Mouse (Mus musculus): ENCODE measurements around the gene Ilf2. TPM values are rescaled to one million over a fixed set of nuclear protein-coding genes. Genes with fewer than 3 reads are reported as not detected.
A peak's percentile ranks its signal among the peaks of the same experiment; 100 is the strongest.

The Ilf2 gene
- polyA plus RNA-seq (2012; rRNA removed), result 98.7 and 107 TPM in 2 replicates

DNA sequence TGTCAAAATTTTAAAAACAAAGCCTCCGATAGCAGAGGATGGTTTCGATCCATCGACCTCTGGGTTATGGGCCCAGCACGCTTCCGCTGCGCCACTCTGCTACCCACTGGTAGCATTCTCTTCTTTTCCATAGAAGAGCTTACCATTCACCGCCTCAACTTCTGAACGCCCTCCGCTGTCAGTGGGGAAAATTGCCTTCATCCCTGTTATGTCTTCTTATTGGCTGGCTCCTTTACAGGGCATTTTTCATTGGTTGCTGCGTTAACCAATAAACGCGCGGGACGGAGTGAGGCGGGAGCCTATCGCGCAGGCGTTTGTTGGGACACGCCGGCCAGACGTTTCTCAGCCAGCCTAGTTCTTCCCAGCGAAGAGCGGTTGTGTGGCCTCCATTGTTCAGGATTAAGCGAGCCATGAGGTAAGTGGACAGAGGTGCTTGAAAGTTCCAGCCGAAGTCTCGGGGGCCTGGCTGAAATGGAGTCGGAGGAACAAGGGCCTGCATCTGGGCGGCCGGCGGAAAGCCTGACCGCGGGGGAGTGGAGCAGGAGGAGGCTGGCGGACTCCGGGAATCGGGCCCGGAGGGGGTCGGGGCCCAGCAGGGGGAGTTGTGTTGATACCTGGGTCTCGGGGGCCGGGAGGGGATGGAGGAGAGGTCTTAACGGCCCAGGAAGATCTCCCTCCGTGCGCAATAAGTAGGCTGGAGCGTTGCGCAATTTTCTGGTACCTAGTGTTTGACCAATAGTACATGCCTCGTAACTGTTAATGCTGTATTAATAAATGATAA is at the start of gene Ilf2:
Gene Ilf2 (plus strand): TSS at position 296 of the 781 bp plus-strand sequence.
- peak; percentile 96 to 98 for DNase-seq
- no peaks in the 10 kb centered on the region for H3K27me3 ChIP-seq (ENCODE audit: control insufficient read depth, insufficient read depth, low read length)
- WGBS, result under 1% methylated on average over 45 of the region's 45 CpGs
- TF ChIP-seq POLR2A (IDR thresholded peaks at IDR 0.05; ENCODE audit: borderline replicate concordance, insufficient read depth, low read length) (peak; percentile 89; the same call in 1 of the 2 replicates), CTCF (IDR thresholded peaks at IDR 0.05; ENCODE audit: borderline replicate concordance, insufficient read depth, low read depth, low read length) (peak; percentile 44; the same call in 1 of the 2 replicates)
- H3K27ac ChIP-seq (ENCODE audit: insufficient read depth, low read length), result peak within 1 kb of the TSS; percentile 36; the same call in 1 of the 2 replicates
- no peaks in the 10 kb centered on the region; the same call in 1 of the 2 replicates for H3K4me1 ChIP-seq (ENCODE audit: control insufficient read depth, insufficient read depth, low read length)
- peak within 1 kb of the TSS; percentile 78 for H3K4me3 ChIP-seq (replicated peaks; ENCODE audit: insufficient read depth, low read depth, low read length)

DNA sequence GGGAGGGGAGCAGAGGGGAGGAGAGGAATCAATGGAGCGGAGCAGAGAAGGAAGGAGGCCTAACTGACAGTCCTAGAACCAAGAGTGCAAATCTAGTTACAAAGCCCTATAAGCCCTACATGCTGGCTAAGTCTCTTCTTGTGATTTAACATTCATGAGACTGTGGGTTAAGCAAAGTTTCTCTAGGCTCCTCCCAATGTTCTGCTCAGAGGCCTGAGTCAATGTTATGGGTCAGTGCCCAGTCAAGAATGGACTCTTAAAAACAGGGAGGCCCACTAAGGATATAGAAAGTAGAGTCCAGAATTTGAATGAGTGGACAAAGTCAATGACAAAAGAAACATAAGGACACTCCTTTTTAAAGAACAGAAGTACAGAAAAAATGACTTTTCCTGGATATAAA is 48.4 kb upstream of the Ilf2 start:
- 67% methylated on average over 1 of the region's 1 CpGs for WGBS
- Histone ChIP-seq H3K27ac (ENCODE audit: insufficient read depth, low read length) (no peak overlapping the region), H3K4me3 (replicated peaks; ENCODE audit: insufficient read depth, low read depth, low read length) (no peak overlapping the region), H3K4me1 (ENCODE audit: control insufficient read depth, insufficient read depth, low read length) (peaks cover 6% of the 10 kb centered on the region; the same call in 1 of the 2 replicates), H3K27me3 (ENCODE audit: control insufficient read depth, insufficient read depth, low read length) (no peaks in the 10 kb centered on the region)
- DNase-seq, result no peak
- TF ChIP-seq CTCF (IDR thresholded peaks at IDR 0.05; ENCODE audit: borderline replicate concordance, insufficient read depth, low read depth, low read length) (no peak), POLR2A (IDR thresholded peaks at IDR 0.05; ENCODE audit: borderline replicate concordance, insufficient read depth, low read length) (no peak)

DNA sequence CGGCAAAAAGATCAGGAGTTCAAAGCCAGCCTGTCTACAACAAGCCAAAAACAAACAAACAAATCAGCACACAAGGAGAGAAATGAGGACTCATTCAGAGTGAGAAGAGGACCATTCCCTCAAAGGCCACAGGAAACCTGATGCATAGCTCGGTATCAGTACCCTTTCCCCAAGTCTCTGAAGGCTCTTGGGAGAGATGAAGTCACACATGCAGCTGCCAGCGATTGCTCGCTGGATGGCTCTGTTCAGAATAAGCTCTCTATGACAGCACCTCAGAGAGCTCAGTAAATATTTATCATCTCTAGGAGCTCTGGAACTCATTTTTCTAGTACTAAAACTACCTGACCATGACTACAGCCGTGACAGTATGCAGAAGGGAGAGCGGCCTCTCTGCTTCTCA is 47.7 kb upstream of the Ilf2 start:
- no peak for TF ChIP-seq CTCF (IDR thresholded peaks at IDR 0.05; ENCODE audit: borderline replicate concordance, insufficient read depth, low read depth, low read length)
- TF ChIP-seq POLR2A (IDR thresholded peaks at IDR 0.05; ENCODE audit: borderline replicate concordance, insufficient read depth, low read length), result no peak
- Histone ChIP-seq H3K27ac (ENCODE audit: insufficient read depth, low read length) (no peak overlapping the region), H3K4me1 (ENCODE audit: control insufficient read depth, insufficient read depth, low read length) (peaks cover 6% of the 10 kb centered on the region; the same call in 1 of the 2 replicates), H3K27me3 (ENCODE audit: control insufficient read depth, insufficient read depth, low read length) (no peaks in the 10 kb centered on the region), H3K4me3 (replicated peaks; ENCODE audit: insufficient read depth, low read depth, low read length) (no peak overlapping the region)
- 84% methylated on average over 6 of the region's 6 CpGs for WGBS
- DNase-seq, result no peak

DNA sequence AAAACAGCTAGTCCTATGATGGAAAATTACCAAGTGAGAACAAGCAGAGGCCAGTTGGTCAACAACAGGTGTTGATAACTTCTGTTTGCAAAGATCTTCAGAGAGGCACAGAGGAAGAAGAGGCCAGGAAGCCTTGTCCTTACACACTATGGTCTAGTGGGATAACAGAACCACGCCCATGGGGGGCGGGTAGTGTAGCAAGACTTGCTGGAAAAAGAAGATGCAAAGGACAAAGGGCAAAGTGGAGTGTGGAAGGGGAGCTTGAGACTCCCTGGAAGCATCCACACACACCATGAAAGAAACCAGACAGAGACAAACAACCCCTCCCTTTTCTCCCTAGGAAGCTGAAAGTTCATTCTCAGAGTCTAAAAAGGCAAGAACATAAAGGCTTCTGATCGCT is 46.4 kb upstream of the Ilf2 start:
- H3K27ac ChIP-seq (ENCODE audit: insufficient read depth, low read length), result no peak overlapping the region
- WGBS, result 77% methylated on average over 3 of the region's 3 CpGs
- peaks cover 6% of the 10 kb centered on the region; the same call in 1 of the 2 replicates for H3K4me1 ChIP-seq (ENCODE audit: control insufficient read depth, insufficient read depth, low read length)
- no peak overlapping the region for H3K4me3 ChIP-seq (replicated peaks; ENCODE audit: insufficient read depth, low read depth, low read length)
- TF ChIP-seq POLR2A (IDR thresholded peaks at IDR 0.05; ENCODE audit: borderline replicate concordance, insufficient read depth, low read length), result no peak
- TF ChIP-seq CTCF (IDR thresholded peaks at IDR 0.05; ENCODE audit: borderline replicate concordance, insufficient read depth, low read depth, low read length), result no peak
- H3K27me3 ChIP-seq (ENCODE audit: control insufficient read depth, insufficient read depth, low read length), result no peaks in the 10 kb centered on the region
- no peak for DNase-seq

DNA sequence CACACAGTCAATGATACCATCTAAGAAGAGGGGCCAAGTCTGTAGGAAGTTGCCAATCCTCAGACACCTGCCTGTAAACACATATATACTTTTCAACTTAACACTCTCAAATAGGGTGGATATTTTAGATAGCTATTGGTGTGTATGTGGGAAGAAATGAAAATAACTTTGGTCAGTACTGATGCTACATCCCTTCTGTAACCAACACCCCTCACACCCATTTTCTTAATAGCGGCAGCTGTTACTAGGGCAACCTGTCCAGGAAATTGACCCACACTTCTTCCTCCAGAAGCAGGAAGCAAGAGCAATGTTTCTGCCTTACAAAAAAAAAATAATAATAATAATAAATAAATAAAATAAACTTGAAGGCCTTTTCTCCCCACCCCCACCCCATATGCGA is 43.6 kb upstream of the Ilf2 start:
- Histone ChIP-seq H3K27ac (ENCODE audit: insufficient read depth, low read length) (no peak overlapping the region), H3K4me1 (ENCODE audit: control insufficient read depth, insufficient read depth, low read length) (peaks cover 6% of the 10 kb centered on the region; the same call in 1 of the 2 replicates), H3K4me3 (replicated peaks; ENCODE audit: insufficient read depth, low read depth, low read length) (peak overlapping the region; percentile 91), H3K27me3 (ENCODE audit: control insufficient read depth, insufficient read depth, low read length) (no peaks in the 10 kb centered on the region)
- DNase-seq, result no peak
- 11% methylated on average over 2 of the region's 2 CpGs for WGBS
- TF ChIP-seq POLR2A (IDR thresholded peaks at IDR 0.05; ENCODE audit: borderline replicate concordance, insufficient read depth, low read length), result no peak
- no peak for TF ChIP-seq CTCF (IDR thresholded peaks at IDR 0.05; ENCODE audit: borderline replicate concordance, insufficient read depth, low read depth, low read length)

DNA sequence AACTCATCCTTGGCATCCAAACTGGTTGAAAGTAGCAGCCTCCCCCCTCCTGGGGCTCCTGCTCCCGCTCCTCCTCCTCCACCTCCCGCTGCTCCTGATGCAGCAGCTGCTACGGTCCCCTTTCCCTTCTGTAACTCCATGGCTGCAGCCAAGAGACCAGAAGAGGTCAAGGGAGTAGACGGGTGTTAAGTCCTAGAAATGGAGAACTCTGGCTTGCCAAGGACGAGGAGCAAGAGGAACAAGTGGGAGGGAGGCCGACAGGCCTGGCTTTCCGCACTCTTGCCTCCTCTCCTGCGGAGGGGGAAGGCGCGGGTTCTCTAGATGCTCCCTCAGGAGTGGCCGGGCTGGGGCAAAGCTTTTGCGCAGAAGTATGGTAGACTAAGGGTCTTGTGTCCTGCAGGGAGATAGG is 43.1 kb upstream of the Ilf2 start:
- Histone ChIP-seq H3K4me3 (replicated peaks; ENCODE audit: insufficient read depth, low read depth, low read length) (peak overlapping the region; percentile 91), H3K27me3 (ENCODE audit: control insufficient read depth, insufficient read depth, low read length) (no peaks in the 10 kb centered on the region), H3K4me1 (ENCODE audit: control insufficient read depth, insufficient read depth, low read length) (peaks cover 6% of the 10 kb centered on the region; the same call in 1 of the 2 replicates), H3K27ac (ENCODE audit: insufficient read depth, low read length) (peak overlapping the region; percentile 93)
- TF ChIP-seq POLR2A (IDR thresholded peaks at IDR 0.05; ENCODE audit: borderline replicate concordance, insufficient read depth, low read length) (no peak), CTCF (IDR thresholded peaks at IDR 0.05; ENCODE audit: borderline replicate concordance, insufficient read depth, low read depth, low read length) (no peak)
- WGBS, result 1% methylated on average over 12 of the region's 12 CpGs
- DNase-seq, result no peak

DNA sequence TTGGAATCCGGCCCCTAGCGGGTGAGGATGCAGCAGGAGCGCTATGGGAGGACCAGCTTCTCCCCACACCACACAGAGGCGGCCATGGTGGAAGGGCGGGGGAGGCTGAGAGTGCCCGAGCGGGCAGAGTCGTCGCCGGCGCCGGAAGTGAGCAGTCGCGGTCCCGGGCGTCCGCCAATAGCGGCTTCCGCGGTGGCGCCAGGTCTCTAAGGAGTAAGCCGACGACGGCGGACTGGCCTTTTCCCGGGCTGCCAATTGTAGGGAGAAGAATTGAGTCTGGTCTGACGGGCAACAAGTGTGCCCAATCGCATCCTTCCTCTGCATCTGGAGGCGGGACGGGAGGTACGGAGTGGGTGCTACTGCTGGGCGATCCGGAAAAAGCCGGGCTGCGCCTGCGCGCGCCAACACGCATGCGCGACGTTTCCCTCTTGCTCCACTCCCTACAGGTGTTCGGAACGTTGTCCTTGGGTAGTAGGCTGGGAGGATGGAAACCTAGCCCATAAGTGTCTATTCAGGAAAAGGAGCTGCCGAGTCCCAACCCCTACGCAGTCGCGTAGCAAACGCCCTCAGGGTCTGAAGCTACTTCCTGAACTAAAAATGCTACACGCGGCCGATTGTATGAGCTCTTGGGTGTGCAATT is 42.4 kb upstream of the Ilf2 start, which contains the start of gene Ints3:
Gene Ints3 (minus strand): TSS at position 242 of the 640 bp plus-strand sequence.
- Histone ChIP-seq H3K27me3 (ENCODE audit: control insufficient read depth, insufficient read depth, low read length) (no peaks in the 10 kb centered on the region), H3K27ac (ENCODE audit: insufficient read depth, low read length) (peak within 1 kb of the TSS; percentile 93), H3K4me3 (replicated peaks; ENCODE audit: insufficient read depth, low read depth, low read length) (peak within 1 kb of the TSS; percentile 91), H3K4me1 (ENCODE audit: control insufficient read depth, insufficient read depth, low read length) (peaks cover 6% of the 10 kb centered on the region; the same call in 1 of the 2 replicates)
- WGBS, result under 1% methylated on average over 52 of the region's 52 CpGs
- TF ChIP-seq CTCF (IDR thresholded peaks at IDR 0.05; ENCODE audit: borderline replicate concordance, insufficient read depth, low read depth, low read length), result no peak
- TF ChIP-seq POLR2A (IDR thresholded peaks at IDR 0.05; ENCODE audit: borderline replicate concordance, insufficient read depth, low read length), result peak; percentile 81
- DNase-seq, result peak; percentile 100
